Mouse (Mus musculus) T-helper 1 cell (primary cell): ENCODE results near the gene Sptbn1.

ENCODE experiments used
- in situ Hi-C: fragments of 300-600 bp; cut with MboI, MseI; formaldehyde crosslinking; loops from one replicate; pipeline ENCODE4 v1.15.1; 2025; ENCODE audit warnings: high pct_unique_total_duplicates

The Sptbn1 gene

GRCm38 (mm10) chr11:30267892-30268647 is at the start of gene Sptbn1:
TSS of gene Sptbn1 (minus strand) at chr11:30268175.
- in situ Hi-C loops: no loop called here

GRCm38 (mm10) chr11:30294279-30294678 is 26.3 kb upstream of the Sptbn1 start:
- in situ Hi-C loops: no loop called here

- in situ Hi-C loops: no loop called here
Measured at GRCm38 (mm10) chr11:30292221-30293160, 24.5 kb upstream of the Sptbn1 start.

- in situ Hi-C loops: no loop called here
Measured at GRCm38 (mm10) chr11:30291155-30291554, 23.2 kb upstream of the Sptbn1 start.

- in situ Hi-C loops: no loop called here
Measured at GRCm38 (mm10) chr11:30289470-30290431, 21.8 kb upstream of the Sptbn1 start.

GRCm38 (mm10) chr11:30288075-30288474 is 20.1 kb upstream of the Sptbn1 start:
- in situ Hi-C loops: no loop called here

- in situ Hi-C loops: no loop called here
Measured at GRCm38 (mm10) chr11:30283710-30284109, 15.7 kb upstream of the Sptbn1 start.

GRCm38 (mm10) chr11:30281096-30281495 is 13.1 kb upstream of the Sptbn1 start:
- in situ Hi-C loops: no loop called here

GRCm38 (mm10) chr11:30279278-30279677 is 11.3 kb upstream of the Sptbn1 start:
- in situ Hi-C loops: no loop called here

- in situ Hi-C loops: no loop called here
Measured at GRCm38 (mm10) chr11:30275436-30276031, 7.6 kb upstream of the Sptbn1 start.

GRCm38 (mm10) chr11:30269524-30269923 is 1.5 kb upstream of the Sptbn1 start:
- in situ Hi-C loops: no loop called here

- in situ Hi-C loops: no loop called here
Measured at GRCm38 (mm10) chr11:30268648-30269375, 837 bp upstream of the Sptbn1 start.

- in situ Hi-C loops: no loop called here
Measured at GRCm38 (mm10) chr11:30267036-30267891, 711 bp downstream of the Sptbn1 start.

- in situ Hi-C loops: no loop called here
Measured at GRCm38 (mm10) chr11:30266691-30267035, 1.3 kb downstream of the Sptbn1 start.

- in situ Hi-C loops: no loop called here
Measured at GRCm38 (mm10) chr11:30265666-30266065, 2.3 kb downstream of the Sptbn1 start.

- in situ Hi-C loops: no loop called here
Measured at GRCm38 (mm10) chr11:30263627-30264026, 4.3 kb downstream of the Sptbn1 start.

- in situ Hi-C loops: loop anchor here (10.0 kb wide), 1 partner anchor 536 kb away; no protein-coding TSS in a partner anchor
Measured at GRCm38 (mm10) chr11:30258739-30259350, 9.1 kb downstream of the Sptbn1 start.

GRCm38 (mm10) chr11:30257812-30258211 is 10.2 kb downstream of the Sptbn1 start:
- in situ Hi-C loops: loop anchor here (10.0 kb wide), 1 partner anchor 537 kb away; no protein-coding TSS in a partner anchor

- in situ Hi-C loops: loop anchor here (10.0 kb wide), 1 partner anchor 538 kb away; no protein-coding TSS in a partner anchor
Measured at GRCm38 (mm10) chr11:30257085-30257484, 10.9 kb downstream of the Sptbn1 start.
